Mouse (Mus musculus): ENCODE results near the gene Uggt2. TPM values are rescaled to one million over a fixed set of nuclear protein-coding genes. Genes with fewer than 3 reads are reported as not detected.
A peak's percentile ranks its signal among the peaks of the same experiment; 100 is the strongest.

Gene Uggt2
- polyA plus RNA-seq, 1 experiment from 2014 or later, result 18.5 TPM

- no peak for TF ChIP-seq CTCF (IDR thresholded peaks at IDR 0.05)
- POLR2A ChIA-PET, result no interaction called here
- no peak for DNase-seq (ENCODE audit: low read depth, low spot score)
- CTCF ChIA-PET, result interaction anchor here (1.6 kb wide), 1 partner anchor 10 kb away, joined by 3 read pairs; no protein-coding TSS in a partner anchor
- no peaks in the 10 kb centered on the region for H3K27me3 ChIP-seq
- in situ Hi-C loops (cut with MboI; ENCODE audit: low pct_unique_long_range_greater_than_20kb), result no loop called here
- no peak for ATAC-seq
Observed at GRCm38 (mm10) chr14:119037076-119037683, 62.0 kb downstream of the Uggt2 start.

- in situ Hi-C loops (cut with MboI; ENCODE audit: low pct_unique_long_range_greater_than_20kb), result no loop called here
- ChIA-PET POLR2A (interaction anchor here (0.5 to 0.7 kb wide), 2 partner anchors 10 to 14 kb away, joined by 3 read pairs; no protein-coding TSS in a partner anchor), CTCF (interaction anchor here (1.2 to 3.3 kb wide), 5 partner anchors 12 to 40 kb away, joined by 3 to 25 read pairs (median 17); no protein-coding TSS in a partner anchor)
- no peak for TF ChIP-seq CTCF (IDR thresholded peaks at IDR 0.05)
- H3K27me3 ChIP-seq, result no peaks in the 10 kb centered on the region
- ATAC-seq (peak; percentile 95), DNase-seq (ENCODE audit: low read depth, low spot score) (no peak)
Observed at GRCm38 (mm10) chr14:119027675-119028253, 71.5 kb downstream of the Uggt2 start.

- in situ Hi-C loops (cut with MboI; ENCODE audit: low pct_unique_long_range_greater_than_20kb), result no loop called here
- H3K27me3 ChIP-seq, result no peaks in the 10 kb centered on the region
- ChIA-PET CTCF (interaction anchor here (0.7 to 3.3 kb wide), 11 partner anchors 9 to 207 kb away, joined by 3 to 25 read pairs (median 5); no protein-coding TSS in a partner anchor), POLR2A (interaction anchor here (0.7 kb wide), 1 partner anchor 11 kb away, joined by 3 read pairs; no protein-coding TSS in a partner anchor)
- DNase-seq (ENCODE audit: low read depth, low spot score) (no peak), ATAC-seq (peak; percentile 92)
- peak; percentile 92 for TF ChIP-seq CTCF (IDR thresholded peaks at IDR 0.05)
Observed at GRCm38 (mm10) chr14:119027130-119027529, 72.1 kb downstream of the Uggt2 start.

- POLR2A ChIA-PET, result no interaction called here
- no peak for ATAC-seq
- TF ChIP-seq CTCF (IDR thresholded peaks at IDR 0.05), result peak; percentile 63
- in situ Hi-C loops (cut with MboI; ENCODE audit: low pct_unique_long_range_greater_than_20kb), result no loop called here
- CTCF ChIA-PET, result interaction anchor here (1.4 to 3.3 kb wide), 5 partner anchors 10 to 206 kb away, joined by 3 to 25 read pairs (median 17); no protein-coding TSS in a partner anchor
- DNase-seq (ENCODE audit: low read depth, low spot score), result no peak
- no peaks in the 10 kb centered on the region for H3K27me3 ChIP-seq
Observed at GRCm38 (mm10) chr14:119025889-119026288, 73.3 kb downstream of the Uggt2 start.

GRCm38 (mm10) chr14:119013549-119013948 lies 85.7 kb downstream of the Uggt2 start:
- ATAC-seq, result no peak
- ChIA-PET CTCF (interaction anchor here (5.7 kb wide), 1 partner anchor 13 kb away, joined by 19 read pairs; no protein-coding TSS in a partner anchor), POLR2A (no interaction called here)
- in situ Hi-C loops (cut with MboI; ENCODE audit: low pct_unique_long_range_greater_than_20kb), result loop anchor here (25.0 kb wide), 1 partner anchor 1049 kb away; no protein-coding TSS in a partner anchor
- DNase-seq (ENCODE audit: low read depth, low spot score), result no peak
- H3K27me3 ChIP-seq, result no peaks in the 10 kb centered on the region
- TF ChIP-seq CTCF (IDR thresholded peaks at IDR 0.05), result no peak

- in situ Hi-C loops (cut with MboI; ENCODE audit: low pct_unique_long_range_greater_than_20kb), result loop anchor here (25.0 kb wide), 1 partner anchor 1049 kb away; no protein-coding TSS in a partner anchor
- no peak for DNase-seq (ENCODE audit: low read depth, low spot score)
Observed at GRCm38 (mm10) chr14:119012607-119013431, 86.4 kb downstream of the Uggt2 start.

GRCm38 (mm10) chr14:119009531-119009930 lies 89.7 kb downstream of the Uggt2 start:
- no peak for TF ChIP-seq CTCF (IDR thresholded peaks at IDR 0.05)
- POLR2A ChIA-PET, result no interaction called here
- DNase-seq (ENCODE audit: low read depth, low spot score) (no peak), ATAC-seq (no peak)
- CTCF ChIA-PET, result no interaction called here
- in situ Hi-C loops (cut with MboI; ENCODE audit: low pct_unique_long_range_greater_than_20kb), result loop anchor here (25.0 kb wide), 1 partner anchor 1053 kb away; no protein-coding TSS in a partner anchor
- no peaks in the 10 kb centered on the region for H3K27me3 ChIP-seq

More at GRCm38 (mm10) chr14:119012607-119013431, 86.4 kb downstream of the Uggt2 start:
- ChIA-PET POLR2A (no interaction called here), CTCF (interaction anchor here (5.7 kb wide), 1 partner anchor 14 kb away, joined by 19 read pairs; no protein-coding TSS in a partner anchor)
- no peak for ATAC-seq
- no peaks in the 10 kb centered on the region for H3K27me3 ChIP-seq
- no peak for TF ChIP-seq CTCF (IDR thresholded peaks at IDR 0.05)

- ATAC-seq (no peak), DNase-seq (ENCODE audit: low read depth, low spot score) (no peak)
- ChIA-PET CTCF (interaction anchor here (2.2 to 2.9 kb wide), 2 partner anchors 19 to 21 kb away, joined by 6 to 14 read pairs; no protein-coding TSS in a partner anchor), POLR2A (no interaction called here)
- H3K27me3 ChIP-seq, result no peaks in the 10 kb centered on the region
- TF ChIP-seq CTCF (IDR thresholded peaks at IDR 0.05), result no peak
- in situ Hi-C loops (cut with MboI; ENCODE audit: low pct_unique_long_range_greater_than_20kb), result loop anchor here (25.0 kb wide), 1 partner anchor 1054 kb away; no protein-coding TSS in a partner anchor
Observed at GRCm38 (mm10) chr14:119008031-119008590, 91.1 kb downstream of the Uggt2 start.

- no peak for TF ChIP-seq CTCF (IDR thresholded peaks at IDR 0.05)
Observed at GRCm38 (mm10) chr14:119007103-119007951, 91.9 kb downstream of the Uggt2 start.

More at GRCm38 (mm10) chr14:119007103-119007951, 91.9 kb downstream of the Uggt2 start:
- ChIA-PET CTCF (interaction anchor here (2.2 to 2.9 kb wide), 2 partner anchors 20 to 21 kb away, joined by 6 to 14 read pairs; no protein-coding TSS in a partner anchor), POLR2A (interaction anchor here (0.6 kb wide), 1 partner anchor 69 kb away, joined by 3 read pairs; no protein-coding TSS in a partner anchor)
- in situ Hi-C loops (cut with MboI; ENCODE audit: low pct_unique_long_range_greater_than_20kb), result loop anchor here (25.0 kb wide), 1 partner anchor 1055 kb away; no protein-coding TSS in a partner anchor
- peak; percentile 97 for ATAC-seq
- DNase-seq (ENCODE audit: low read depth, low spot score), result no peak
- no peaks in the 10 kb centered on the region for H3K27me3 ChIP-seq
